Mouse (Mus musculus): Measurements from ENCODE around the gene Cux1.
A peak's percentile ranks its signal among the peaks of the same experiment; 100 is the strongest.

Gene Cux1

GRCm38 (mm10) chr5:136568026-136568765, 906 bp upstream of the Cux1 start:
- DNase-seq (ENCODE audit: low spot score): peak; percentile 60

- DNase-seq (ENCODE audit: low spot score): no peak
Observed at GRCm38 (mm10) chr5:136566812-136567175, 496 bp downstream of the Cux1 start.

- peak; percentile 69 for DNase-seq (ENCODE audit: low spot score)
Observed at GRCm38 (mm10) chr5:136566001-136566811, 1.1 kb downstream of the Cux1 start.

GRCm38 (mm10) chr5:136565311-136565811, 1.9 kb downstream of the Cux1 start:
- DNase-seq (ENCODE audit: low spot score): peak; percentile 32

DNA sequence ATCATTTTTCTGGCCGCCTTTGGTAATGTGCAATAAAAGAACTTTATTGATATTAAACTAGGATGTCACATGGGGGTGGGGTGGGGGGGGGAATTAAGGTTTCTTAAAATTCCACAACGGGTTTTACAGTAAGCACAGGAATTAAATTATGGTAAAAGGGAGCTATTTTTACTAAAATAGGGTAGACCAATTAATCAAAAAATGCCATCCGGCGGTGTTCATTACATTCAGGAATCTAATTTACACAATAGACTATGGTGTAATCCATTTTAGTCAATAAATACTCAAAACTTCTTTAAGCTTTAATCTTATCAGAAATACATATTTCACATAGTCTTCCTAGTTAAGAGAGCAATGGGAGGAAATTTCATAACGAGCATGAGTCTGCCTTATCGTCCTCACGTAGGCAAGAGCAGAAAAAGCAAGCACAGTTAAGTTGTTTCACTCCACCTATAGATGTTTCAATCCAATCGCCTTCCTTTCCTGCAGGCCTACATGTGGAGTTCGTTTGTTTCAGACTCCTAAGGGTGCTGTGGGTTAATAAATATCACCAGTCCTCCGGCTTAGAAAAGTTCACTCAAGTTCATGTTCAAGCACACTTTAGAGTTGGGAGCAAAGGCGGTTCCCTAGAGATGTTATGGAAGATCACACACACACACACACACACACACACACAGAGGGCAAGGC, 2.5 kb downstream of the Cux1 start:
- no peak for DNase-seq (ENCODE audit: low spot score)

DNA sequence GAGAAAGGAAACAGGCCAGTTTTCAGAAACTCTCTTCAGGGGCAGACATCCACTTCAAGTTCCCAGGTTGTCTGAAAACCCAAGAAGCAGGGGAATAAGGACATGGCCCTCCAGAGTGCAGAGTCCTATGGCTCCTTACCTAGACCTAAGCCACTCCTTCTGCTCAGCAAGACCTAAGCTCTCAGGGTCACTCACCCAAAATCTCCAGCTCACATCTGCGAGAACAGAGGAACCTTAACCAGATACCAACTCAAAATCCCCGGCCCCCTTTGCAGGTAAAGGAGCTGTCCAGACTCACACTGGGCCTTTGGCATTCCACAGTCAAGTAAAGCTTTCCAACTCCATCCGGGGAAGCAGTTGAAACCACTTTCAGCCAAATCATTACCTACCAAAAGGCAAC, 3.3 kb downstream of the Cux1 start:
- no peak for DNase-seq (ENCODE audit: low spot score)

GRCm38 (mm10) chr5:136563104-136563503, 4.2 kb downstream of the Cux1 start:
- no peak for DNase-seq (ENCODE audit: low spot score)

GRCm38 (mm10) chr5:136562212-136562611, 5.1 kb downstream of the Cux1 start:
- no peak for DNase-seq (ENCODE audit: low spot score)

DNA sequence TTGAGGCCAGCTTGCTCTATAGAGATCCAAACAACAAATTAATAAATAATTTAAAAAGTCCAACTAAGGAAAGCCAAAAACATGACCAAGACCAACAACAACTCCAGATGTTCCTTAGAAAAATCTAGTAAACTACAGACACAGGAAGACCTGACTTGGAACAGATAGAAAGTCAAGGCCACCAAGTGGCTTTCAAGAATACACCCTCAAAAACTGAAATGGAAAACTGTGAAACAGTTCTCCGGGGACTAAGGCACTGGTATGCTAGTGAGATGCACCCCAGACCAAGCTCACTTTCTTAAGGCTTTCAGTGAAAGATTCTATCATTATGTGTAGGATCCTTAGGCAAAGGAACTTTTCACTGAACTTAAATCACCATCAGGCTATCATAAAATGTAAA, 5.6 kb downstream of the Cux1 start:
- DNase-seq (ENCODE audit: low spot score): no peak

DNA sequence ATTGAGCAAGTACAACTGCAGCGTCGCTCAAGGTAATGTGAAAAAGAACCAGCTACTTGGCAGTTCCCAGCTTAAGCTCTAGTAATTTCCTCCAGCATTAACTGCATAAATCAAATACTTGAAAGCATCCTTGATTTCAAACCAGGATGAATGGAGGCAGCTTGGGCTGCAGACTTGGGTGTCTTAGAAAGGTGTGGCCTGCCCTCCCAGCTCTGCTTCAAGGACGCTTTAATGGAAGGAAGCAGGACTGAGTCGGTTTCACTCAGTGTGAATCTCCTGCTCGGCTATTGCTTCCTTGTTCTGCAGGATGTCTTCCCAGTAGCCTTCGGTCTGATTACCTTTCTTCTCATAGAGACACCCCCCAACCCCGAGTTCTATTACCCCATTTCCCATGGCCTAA, 6.6 kb downstream of the Cux1 start:
- DNase-seq (ENCODE audit: low spot score): no peak

DNA sequence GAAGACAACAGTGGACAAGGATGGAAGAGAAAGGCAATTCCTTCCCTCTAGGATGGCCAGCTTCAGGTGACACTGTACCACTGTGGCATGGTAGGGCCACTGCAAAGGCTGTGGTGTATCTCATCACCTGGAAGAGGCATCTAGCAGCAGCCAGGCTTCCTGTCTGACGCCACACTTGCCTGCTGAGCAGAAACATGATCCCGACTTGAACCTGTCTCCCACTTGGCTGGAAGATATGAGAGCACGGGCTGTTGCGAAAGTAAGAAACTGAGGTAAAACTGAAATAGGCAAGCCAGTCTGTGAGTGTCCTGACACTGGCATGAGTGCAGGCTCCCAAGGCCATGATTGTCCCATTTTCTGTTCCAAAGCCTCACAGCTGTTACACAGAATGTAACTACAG, 9.8 kb downstream of the Cux1 start:
- no peak for DNase-seq (ENCODE audit: low spot score)

- no peak for DNase-seq (ENCODE audit: low spot score)
Observed at GRCm38 (mm10) chr5:136556328-136557262, 10.7 kb downstream of the Cux1 start.

GRCm38 (mm10) chr5:136555703-136556102, 11.6 kb downstream of the Cux1 start:
- peak; percentile 41 for DNase-seq (ENCODE audit: low spot score)

GRCm38 (mm10) chr5:136552832-136553231, 14.5 kb downstream of the Cux1 start:
- DNase-seq (ENCODE audit: low spot score): no peak

GRCm38 (mm10) chr5:136552093-136552492, 15.2 kb downstream of the Cux1 start:
- no peak for DNase-seq (ENCODE audit: low spot score)

- no peak for DNase-seq (ENCODE audit: low spot score)
Observed at GRCm38 (mm10) chr5:136551571-136551970, 15.7 kb downstream of the Cux1 start.

DNA sequence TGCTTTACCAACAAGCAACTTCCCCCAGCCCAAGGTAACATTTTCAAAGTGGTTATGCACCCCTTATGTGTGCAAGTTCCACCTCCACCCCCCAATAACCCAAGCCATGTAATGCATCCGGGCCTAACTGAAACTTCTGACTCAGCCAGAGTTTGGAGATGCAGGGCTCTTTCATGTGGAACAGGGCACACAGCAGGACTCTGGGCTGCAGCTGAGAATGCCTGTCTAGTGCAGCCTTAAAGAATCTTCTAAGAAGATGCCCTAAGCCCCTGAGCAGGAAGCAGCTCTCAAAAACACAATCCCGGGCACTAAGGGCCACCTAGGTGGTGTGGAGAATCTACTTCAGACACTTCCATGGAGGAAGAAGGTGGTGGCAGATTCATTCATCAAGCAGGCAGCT, 16.6 kb downstream of the Cux1 start:
- no peak for DNase-seq (ENCODE audit: low spot score)

DNA sequence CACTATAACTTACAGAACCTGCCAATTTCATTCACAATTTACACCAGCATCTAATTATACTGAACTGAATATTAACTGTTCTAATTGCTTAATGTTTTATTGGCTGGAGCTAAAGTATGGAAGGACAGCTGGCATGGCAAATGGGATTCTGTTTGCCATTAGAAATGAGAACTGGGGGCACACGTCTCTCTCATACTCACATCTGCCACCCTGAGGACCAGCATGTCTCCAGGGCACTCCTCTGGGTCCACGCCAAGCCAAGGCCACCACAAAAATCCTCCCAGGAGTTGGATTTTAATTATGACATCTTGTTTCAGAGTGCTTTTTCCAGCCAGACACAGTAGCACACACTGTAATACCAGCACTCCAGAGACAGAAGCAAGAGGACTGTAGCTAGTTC, 18.5 kb downstream of the Cux1 start:
- no peak for DNase-seq (ENCODE audit: low spot score)

DNA sequence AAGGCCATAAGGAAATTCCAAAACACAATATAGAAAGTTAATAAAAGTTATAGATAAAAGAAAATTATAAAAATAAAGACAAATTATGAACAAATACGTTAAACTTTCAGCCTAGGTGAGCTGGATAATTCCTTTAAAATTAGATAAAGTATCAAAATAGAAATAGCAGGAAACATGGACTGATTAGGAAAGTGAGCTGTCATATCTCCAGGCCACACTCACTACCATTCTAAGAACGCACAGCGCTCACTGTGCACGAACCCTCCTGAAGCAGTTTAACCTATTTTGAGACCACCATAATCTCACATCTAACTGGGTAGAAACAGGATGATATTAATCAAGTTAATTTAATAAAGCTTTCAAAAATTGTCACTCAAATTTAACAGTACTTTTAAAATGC, 22.2 kb downstream of the Cux1 start:
- DNase-seq (ENCODE audit: low spot score): no peak

GRCm38 (mm10) chr5:136543171-136543570, 24.1 kb downstream of the Cux1 start:
- no peak for DNase-seq (ENCODE audit: low spot score)

GRCm38 (mm10) chr5:136540952-136541351, 26.3 kb downstream of the Cux1 start:
- DNase-seq (ENCODE audit: low spot score): no peak

Measured in yolk sac, embryonic 10.5 days (tissue).